Mouse (Mus musculus) testis, adult 2 months (tissue): ENCODE measurements around the gene Dyrk3.

Experiments used
- CTCF ChIP-seq: fragments of 200-500 bp; IDR thresholded peaks from 2 replicates; pipeline ENCODE4 v1.5.1; 2012; ENCODE audit warnings: low read depth, mild to moderate bottlenecking, inconsistent platforms, low read length, moderate library complexity; ENCODE audit not compliant: control insufficient read depth, insufficient read depth, insufficient replicate concordance
- POLR2A ChIP-seq: fragments of 200-500 bp; IDR thresholded peaks from 2 replicates; pipeline ENCODE4 v1.6.1; 2012; ENCODE audit warnings: low read depth, mild to moderate bottlenecking, inconsistent platforms, low read length, moderate library complexity; ENCODE audit not compliant: control insufficient read depth

GRCm38 (mm10) chr1:131080686-131081085 is 57.5 kb downstream of the Dyrk3 start:
- TF ChIP-seq CTCF (no peak), POLR2A (no peak)
